Mouse (Mus musculus) embryonic facial prominence, embryonic 14.5 days (tissue): ENCODE measurements around the gene Nfkbib. TPM values are rescaled to one million over a fixed set of nuclear protein-coding genes. Genes with fewer than 3 reads are reported as not detected.

Source experiments
- ATAC-seq: fragments of 200-750 bp; cut with Nextera tagmentation; 2 replicates; pipeline ENCODE4 v1.8.0; 2017; ENCODE audit warnings: low read depth, moderate number of reproducible peaks, moderate TSS enrichment
- DNase-seq: peaks from one replicate; pipeline ENCODE4 v3.0.0-alpha.2; 2015; ENCODE audit warnings: low spot score
- H3K27ac ChIP-seq: fragments of 300-500 bp; sonication (generic); replicated peaks from 2 replicates; pipeline ENCODE4 v1.5.1; 2014; ENCODE audit warnings: low read depth, mild to moderate bottlenecking, low read length, moderate library complexity
- H3K27me3 ChIP-seq: fragments of 300-500 bp; sonication (generic); replicated peaks from 2 replicates; pipeline ENCODE4 v1.6.1; 2014; ENCODE audit warnings: low read length; ENCODE audit not compliant: control insufficient read depth, insufficient read depth
- H3K36me3 ChIP-seq: fragments of 300-500 bp; sonication (generic); 2 replicates; pipeline ENCODE4 v1.6.1; 2014; ENCODE audit warnings: low read length, mixed read lengths; ENCODE audit not compliant: control insufficient read depth, insufficient read depth
- H3K4me1 ChIP-seq: fragments of 300-500 bp; sonication (generic); 2 replicates; pipeline ENCODE4 v1.6.1; 2014; ENCODE audit warnings: antibody characterized with exemption, low read length; ENCODE audit not compliant: control insufficient read depth, insufficient read depth
- H3K4me2 ChIP-seq: fragments of 300-500 bp; sonication (generic); 2 replicates; pipeline ENCODE4 v1.6.1; 2014; ENCODE audit warnings: low read depth, mild to moderate bottlenecking, low read length, moderate library complexity, mixed read lengths
- H3K4me3 ChIP-seq: fragments of 300-500 bp; sonication (generic); 2 replicates; pipeline ENCODE4 v1.5.1; 2014; ENCODE audit warnings: low read depth, mild to moderate bottlenecking, low read length
- H3K9ac ChIP-seq: fragments of 300-500 bp; sonication (generic); 2 replicates; pipeline ENCODE4 v1.6.1; 2014; ENCODE audit warnings: low read depth, mild to moderate bottlenecking, low read length, moderate library complexity, mixed read lengths
- H3K9me3 ChIP-seq: fragments of 300-500 bp; sonication (generic); 2 replicates; pipeline ENCODE4 v1.6.1; 2016; ENCODE audit warnings: low read length; ENCODE audit not compliant: control insufficient read depth
- WGBS: fragments of 180-500 bp; shearing (Covaris S2); extraction: QIAGEN DNeasy Blood & Tissue Kit; methylation state at CpG from one replicate; pipeline ENCODE4 v1.1.7; 2014; 5-methylcytosine and 5-hydroxymethylcytosine counted together
- polyA plus RNA-seq: library from polyadenylated mRNA; unstranded; fragments of >200 nt; fragmentation: Nextera tagmentation; extraction: Ambion mirVana; gene quantifications from 2 replicates; pipeline ENCODE4 v1.2.1, GENCODE M21; 2014

Gene Nfkbib
- polyA plus RNA-seq, 1 experiment from 2014 or later, result 41.5 TPM

GRCm38 (mm10) chr7:28802846-28803588 lies 35.7 kb upstream of the Nfkbib start:
- ATAC-seq, result peak; percentile 65

GRCm38 (mm10) chr7:28801901-28802670 lies 34.8 kb upstream of the Nfkbib start:
- ATAC-seq, result peak; percentile 88
- WGBS, result 10% methylated on average over 10 of the region's 10 CpGs
- Histone ChIP-seq H3K27me3 (no peaks in the 10 kb centered on the region), H3K9me3 (no peaks in the 10 kb centered on the region), H3K9ac (0 out of 2 replicates have a peak overlapping the region, but pooled peaks have one; percentile 43), H3K36me3 (no peaks in the 10 kb centered on the region), H3K4me2 (peak overlapping the region; percentile 34), H3K27ac (peak overlapping the region; percentile 95), H3K4me1 (peaks cover 26% of the 10 kb centered on the region), H3K4me3 (no peak overlapping the region)
- DNase-seq, result peak; percentile 93

More at GRCm38 (mm10) chr7:28802846-28803588, 35.7 kb upstream of the Nfkbib start:
- WGBS, result 11% methylated on average over 10 of the region's 10 CpGs
- H3K9ac ChIP-seq, result 0 out of 2 replicates have a peak overlapping the region, but pooled peaks have one; percentile 43
- peak; percentile 90 for DNase-seq
- H3K4me2 ChIP-seq, result peak overlapping the region; percentile 34
- no peak overlapping the region for H3K4me3 ChIP-seq
- peaks cover 31% of the 10 kb centered on the region for H3K4me1 ChIP-seq
- H3K9me3 ChIP-seq, result no peaks in the 10 kb centered on the region
- H3K27me3 ChIP-seq, result no peaks in the 10 kb centered on the region
- no peaks in the 10 kb centered on the region for H3K36me3 ChIP-seq
- H3K27ac ChIP-seq, result peak overlapping the region; percentile 95

- no peak for ATAC-seq
- peak overlapping the region; percentile 32; the same call in 1 of the 2 replicates for H3K4me2 ChIP-seq
- peak overlapping the region; percentile 95 for H3K27ac ChIP-seq
- no peaks in the 10 kb centered on the region for H3K36me3 ChIP-seq
- peaks cover 32% of the 10 kb centered on the region for H3K4me1 ChIP-seq
- no peak for DNase-seq
- H3K9ac ChIP-seq, result no peak overlapping the region
- H3K4me3 ChIP-seq, result no peak overlapping the region
- no peaks in the 10 kb centered on the region for H3K27me3 ChIP-seq
- WGBS, result 73% methylated on average over 3 of the region's 3 CpGs
- no peaks in the 10 kb centered on the region for H3K9me3 ChIP-seq
Measured at GRCm38 (mm10) chr7:28801451-28801850, 34.1 kb upstream of the Nfkbib start.

- no peak overlapping the region for H3K4me2 ChIP-seq
- no peak overlapping the region for H3K4me3 ChIP-seq
- H3K27ac ChIP-seq, result no peak overlapping the region
- DNase-seq, result no peak
- no peaks in the 10 kb centered on the region for H3K27me3 ChIP-seq
- no peaks in the 10 kb centered on the region for H3K36me3 ChIP-seq
- no peak for ATAC-seq
- WGBS, result 96% methylated on average over 9 of the region's 9 CpGs
- no peak overlapping the region for H3K9ac ChIP-seq
- peaks cover 33% of the 10 kb centered on the region for H3K4me1 ChIP-seq
- no peaks in the 10 kb centered on the region for H3K9me3 ChIP-seq
Measured at GRCm38 (mm10) chr7:28799994-28800393, 32.7 kb upstream of the Nfkbib start.

GRCm38 (mm10) chr7:28796562-28796975 lies 29.3 kb upstream of the Nfkbib start:
- Histone ChIP-seq H3K9me3 (no peaks in the 10 kb centered on the region), H3K9ac (peak overlapping the region; percentile 61), H3K27ac (peak overlapping the region; percentile 68; the same call in 1 of the 2 replicates), H3K36me3 (no peaks in the 10 kb centered on the region), H3K4me1 (peaks cover 9% of the 10 kb centered on the region), H3K27me3 (no peaks in the 10 kb centered on the region), H3K4me2 (peak overlapping the region; percentile 46), H3K4me3 (peak overlapping the region; percentile 10; the same call in 1 of the 2 replicates)
- peak; percentile 71 for DNase-seq
- peak; percentile 77 for ATAC-seq
- 20% methylated on average over 32 of the region's 32 CpGs for WGBS

GRCm38 (mm10) chr7:28795832-28796231 lies 28.5 kb upstream of the Nfkbib start:
- H3K27me3 ChIP-seq, result no peaks in the 10 kb centered on the region
- H3K36me3 ChIP-seq, result no peaks in the 10 kb centered on the region
- no peaks in the 10 kb centered on the region for H3K9me3 ChIP-seq
- no peak overlapping the region; the same call in 1 of the 2 replicates for H3K27ac ChIP-seq
- ATAC-seq (no peak), DNase-seq (no peak)
- H3K4me1 ChIP-seq, result 0 out of 2 replicates have a peak, but pooled peaks cover 7% of the 10 kb centered on the region
- no peak overlapping the region for H3K4me3 ChIP-seq
- H3K9ac ChIP-seq, result no peak overlapping the region
- 74% methylated on average over 15 of the region's 15 CpGs for WGBS
- no peak overlapping the region for H3K4me2 ChIP-seq

GRCm38 (mm10) chr7:28794496-28794895 lies 27.2 kb upstream of the Nfkbib start:
- H3K9ac ChIP-seq, result no peak overlapping the region
- 68% methylated on average over 3 of the region's 3 CpGs for WGBS
- H3K27me3 ChIP-seq, result no peaks in the 10 kb centered on the region
- H3K4me2 ChIP-seq, result no peak overlapping the region
- H3K27ac ChIP-seq, result no peak overlapping the region
- H3K9me3 ChIP-seq, result no peaks in the 10 kb centered on the region
- H3K36me3 ChIP-seq, result no peaks in the 10 kb centered on the region
- no peak overlapping the region for H3K4me3 ChIP-seq
- ATAC-seq (no peak), DNase-seq (no peak)
- peaks cover 17% of the 10 kb centered on the region for H3K4me1 ChIP-seq

GRCm38 (mm10) chr7:28793834-28794233 lies 26.5 kb upstream of the Nfkbib start:
- no peaks in the 10 kb centered on the region for H3K27me3 ChIP-seq
- no peak overlapping the region for H3K4me2 ChIP-seq
- H3K27ac ChIP-seq, result no peak overlapping the region
- ATAC-seq, result no peak
- H3K36me3 ChIP-seq, result no peaks in the 10 kb centered on the region
- WGBS, result 33% methylated on average over 2 of the region's 2 CpGs
- DNase-seq, result peak; percentile 38
- H3K4me1 ChIP-seq, result peaks cover 23% of the 10 kb centered on the region
- no peak overlapping the region for H3K4me3 ChIP-seq
- H3K9me3 ChIP-seq, result no peaks in the 10 kb centered on the region
- no peak overlapping the region for H3K9ac ChIP-seq
